Mouse (Mus musculus) heart, adult 2 months (tissue): ENCODE measurements around the gene Hacd4.

ENCODE experiments used
- EP300 ChIP-seq: fragments of 200-500 bp; IDR thresholded peaks from 2 replicates; pipeline ENCODE4 v1.6.1; 2011; ENCODE audit warnings: low read depth, low read length, control low read depth; ENCODE audit not compliant: insufficient read depth
- POLR2A ChIP-seq: fragments of 200-500 bp; IDR thresholded peaks from 2 replicates; pipeline ENCODE4 v1.6.1; 2011; ENCODE audit warnings: mild to moderate bottlenecking, low read depth, low read length, control low read depth; ENCODE audit not compliant: insufficient read depth

DNA sequence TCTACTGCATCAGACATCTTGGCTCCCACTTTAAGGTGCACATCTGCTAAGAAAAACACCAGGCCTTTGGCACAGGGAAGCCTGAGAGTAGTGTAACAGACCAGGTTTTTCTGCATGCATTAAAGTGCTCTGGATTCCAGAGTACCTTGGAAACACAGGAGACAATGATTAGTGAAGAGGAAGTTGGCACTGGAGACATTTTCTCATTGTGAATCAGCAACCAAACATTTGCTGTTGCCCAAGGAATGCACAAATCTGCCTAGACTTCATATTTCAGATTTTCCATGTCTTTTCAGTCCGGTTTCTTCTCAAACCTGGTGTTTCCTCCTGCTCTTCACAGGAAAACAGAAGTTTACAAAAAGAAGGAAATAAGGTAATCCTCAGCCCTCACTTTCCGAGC, 26.4 kb downstream of the Hacd4 start:
- TF ChIP-seq POLR2A (no peak), EP300 (no peak)
